Mouse (Mus musculus): ENCODE data around the gene Cacna1a.
"Not testable (repeated sequence)": the region's sequence is repeated elsewhere in the genome, so short reads cannot be mapped to it uniquely, and the experiment has no call there.

The Cacna1a gene

GRCm38 (mm10) chr8:84657680-84658079 lies 269.4 kb downstream of the Cacna1a start:
- in situ Hi-C loops (cut with MboI, MseI) = loop anchor here (5.0 kb wide), 1 partner anchor 455 kb away; no protein-coding TSS in a partner anchor

- in situ Hi-C loops (cut with MboI, MseI) = loop anchor here (5.0 kb wide), 1 partner anchor 457 kb away; no protein-coding TSS in a partner anchor
Observed at GRCm38 (mm10) chr8:84658951-84659350, 270.7 kb downstream of the Cacna1a start.

- in situ Hi-C loops (cut with MboI, MseI) = loop anchor here (5.0 kb wide), 2 partner anchors 317 to 458 kb away; partner anchors contain the start of gene Junb
Observed at GRCm38 (mm10) chr8:84659936-84660818, 271.9 kb downstream of the Cacna1a start.

- in situ Hi-C loops (cut with MboI, MseI) = loop anchor here (5.0 kb wide), 1 partner anchor 316 kb away; the partner anchor contains the start of gene Junb
Observed at GRCm38 (mm10) chr8:84660819-84661457, 272.7 kb downstream of the Cacna1a start.

GRCm38 (mm10) chr8:84661458-84661871 lies 273.2 kb downstream of the Cacna1a start:
- in situ Hi-C loops (cut with MboI, MseI) = loop anchor here (5.0 kb wide), 1 partner anchor 316 kb away; the partner anchor contains the start of gene Junb

- in situ Hi-C loops (cut with MboI, MseI) = loop anchor here (5.0 kb wide), 1 partner anchor 315 kb away; the partner anchor contains the start of gene Junb
Observed at GRCm38 (mm10) chr8:84661961-84662571, 273.8 kb downstream of the Cacna1a start.

- in situ Hi-C loops (cut with MboI, MseI) = loop anchor here (5.0 kb wide), 1 partner anchor 315 kb away; the partner anchor contains the start of gene Junb
Observed at GRCm38 (mm10) chr8:84662581-84663065, 274.4 kb downstream of the Cacna1a start, which contains the start of gene Ier2. Gene Ier2, minus strand, starts transcription at chr8:84662852.

- in situ Hi-C loops (cut with MboI, MseI) = loop anchor here (5.0 kb wide), 1 partner anchor 314 kb away; the partner anchor contains the start of gene Junb
Observed at GRCm38 (mm10) chr8:84663483-84664327, 275.5 kb downstream of the Cacna1a start.

GRCm38 (mm10) chr8:84664566-84665384 lies 276.5 kb downstream of the Cacna1a start:
- in situ Hi-C loops (cut with MboI, MseI) = loop anchor here (5.0 kb wide), 1 partner anchor 313 kb away; the partner anchor contains the start of gene Junb

- in situ Hi-C loops (cut with MboI, MseI) = no loop called here
Observed at GRCm38 (mm10) chr8:84665385-84665893, 277.2 kb downstream of the Cacna1a start.

GRCm38 (mm10) chr8:84668081-84668480 lies 279.8 kb downstream of the Cacna1a start:
- in situ Hi-C loops (cut with MboI, MseI) = no loop called here

- in situ Hi-C loops (cut with MboI, MseI) = no loop called here
Observed at GRCm38 (mm10) chr8:84668731-84669485, 280.7 kb downstream of the Cacna1a start.

- in situ Hi-C loops (cut with MboI, MseI) = not testable (repeated sequence)
Observed at GRCm38 (mm10) chr8:84670295-84671006, 282.2 kb downstream of the Cacna1a start.

GRCm38 (mm10) chr8:84677305-84677704 lies 289.1 kb downstream of the Cacna1a start:
- in situ Hi-C loops (cut with MboI, MseI) = no loop called here

- in situ Hi-C loops (cut with MboI, MseI) = no loop called here
Observed at GRCm38 (mm10) chr8:84681476-84681875, 293.2 kb downstream of the Cacna1a start.

- in situ Hi-C loops (cut with MboI, MseI) = no loop called here
Observed at GRCm38 (mm10) chr8:84682257-84682656, 294.0 kb downstream of the Cacna1a start.

- in situ Hi-C loops (cut with MboI, MseI) = no loop called here
Observed at GRCm38 (mm10) chr8:84684537-84684936, 296.3 kb downstream of the Cacna1a start.

All from regulatory T cell (primary cell).